Mouse (Mus musculus): ENCODE measurements around the gene Them5.

GRCm38 (mm10) chr3:94375146-94375545 lies 33.2 kb downstream of the Them5 start:
- TF ChIP-seq CTCF (IDR thresholded peaks at IDR 0.05; ENCODE audit: low read depth): no peak
- TF ChIP-seq EP300 (optimal IDR thresholded peaks at IDR 0.05): no peak

Data from stomach, postnatal 0 days (tissue).